Mouse (Mus musculus): ENCODE measurements around the gene Sytl2.

GRCm38 (mm10) chr7:90457517-90457916, 155.5 kb downstream of the Sytl2 start:
- TF ChIP-seq POLR2A (IDR thresholded peaks at IDR 0.05; ENCODE audit: borderline replicate concordance, extremely low read depth, insufficient read depth, insufficient read length, poor library complexity, severe bottlenecking) (no peak), CTCF (IDR thresholded peaks at IDR 0.05; ENCODE audit: borderline replicate concordance, extremely low read depth, insufficient read depth, insufficient read length) (peak; percentile 21; the same call in 1 of the 2 replicates)
